In the genomic region with DNA sequence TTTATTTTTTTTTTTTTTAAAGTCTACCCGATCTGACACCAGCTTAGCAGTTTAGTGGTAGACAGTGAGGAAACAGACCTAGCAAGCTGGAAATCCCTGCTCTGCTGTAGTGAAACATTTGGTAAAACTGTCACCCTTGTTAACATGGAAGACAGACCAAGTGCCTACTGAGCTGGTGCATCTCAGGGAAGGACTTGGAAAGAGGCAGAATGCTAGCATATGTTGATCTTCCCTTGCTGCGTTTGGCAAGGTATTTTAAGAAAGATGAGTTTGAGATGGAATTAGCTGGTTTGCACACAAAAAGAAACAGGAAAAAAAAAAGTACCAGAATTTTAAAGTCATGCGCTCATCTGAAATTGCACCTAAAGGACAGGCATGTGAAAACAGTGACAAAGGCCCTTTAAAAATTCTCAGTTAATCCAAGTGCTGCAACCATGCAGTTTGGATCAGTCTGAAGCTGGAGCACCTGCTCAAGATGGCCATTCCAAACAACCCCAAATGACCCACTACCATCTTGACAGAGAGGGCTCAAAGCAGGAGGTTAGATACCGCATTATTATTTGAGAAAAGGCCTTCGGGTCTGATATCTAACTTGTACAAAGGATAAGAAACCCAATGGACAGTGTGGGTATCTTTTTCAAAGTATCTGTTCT, we compare ENCODE assay signal across 22 mouse cellular contexts.
DNase-seq lines count a peak whose midpoint lies in the region; ATAC-seq lines count a peak whose summit lies in the region.
"Had no signal": no experiment of that assay in that cellular context is flagged by ENCODE, and none has a peak within 500 bp of the region (broad histone marks: within the 10 kb centered on the region; RNA-seq: fewer than 3 reads in every experiment).

No protein-coding gene starts in this region.

- H3K27ac ChIP-seq in forebrain, embryonic 16.5 days (ENCODE audit: low read length), result no peak overlapping the region
- H3K27ac ChIP-seq in forebrain, embryonic 12.5 days, result no peak overlapping the region
- no peak overlapping the region for H3K27ac ChIP-seq in liver, embryonic 11.5 days (ENCODE audit: low read depth, low read length)
- H3K27ac ChIP-seq: embryonic facial prominence, embryonic 10.5 days; forebrain, embryonic 13.5 days; hindbrain, embryonic 14.5 days; stomach, embryonic 15.5 days had no signal

- peak; percentile 33 for DNase-seq in left cerebral cortex, adult 11 months (ENCODE audit: low spot score)
- no peak for DNase-seq in left cerebral cortex, postnatal 4 days
- DNase-seq in cerebellum, adult 11 months, result peak; percentile 48
- DNase-seq in cerebellum, postnatal 10 days, result peak; percentile 50 to 52
- DNase-seq in liver, embryonic 11.5 days (ENCODE audit: low spot score), result no peak
- no peak for DNase-seq in thymus, postnatal 4 days
- DNase-seq: adrenal gland, postnatal 10 days; gastrocnemius, postnatal 14 days; heart, adult 18-20 months; heart, postnatal 36 days; kidney, postnatal 36 days; thymus, adult 2 months had no signal

- H3K9ac ChIP-seq in forebrain, embryonic 16.5 days (replicated peaks; ENCODE audit: low read depth, low read length), result no peak overlapping the region
- no peak overlapping the region for H3K9ac ChIP-seq in forebrain, embryonic 12.5 days
- no peak overlapping the region for H3K9ac ChIP-seq in liver, embryonic 11.5 days (ENCODE audit: low read depth, low read length)
- H3K9ac ChIP-seq: forebrain, embryonic 13.5 days; hindbrain, embryonic 14.5 days; stomach, embryonic 15.5 days had no signal

- 84% methylated on average over 5 of the region's 5 CpGs for WGBS in forebrain, embryonic 16.5 days
- 89% methylated on average over 5 of the region's 5 CpGs for WGBS in forebrain, embryonic 12.5 days
- WGBS in liver, embryonic 11.5 days, result 82% methylated on average over 5 of the region's 5 CpGs

- H3K27me3 ChIP-seq in forebrain, embryonic 16.5 days (replicated peaks; ENCODE audit: control insufficient read depth, insufficient read depth, low read length), result no peaks in the 10 kb centered on the region
- no peaks in the 10 kb centered on the region for H3K27me3 ChIP-seq in forebrain, embryonic 12.5 days
- no peaks in the 10 kb centered on the region for H3K27me3 ChIP-seq in liver, embryonic 11.5 days (replicated peaks; ENCODE audit: control insufficient read depth, insufficient read depth, low read length)
- H3K27me3 ChIP-seq: forebrain, embryonic 13.5 days; stomach, embryonic 15.5 days had no signal

- peak; percentile 40; the same call in 1 of the 2 replicates for ATAC-seq in forebrain, embryonic 16.5 days
- no peak for ATAC-seq in forebrain, embryonic 12.5 days (ENCODE audit: low FRiP score)
- ATAC-seq in liver, embryonic 11.5 days (replicated peaks; ENCODE audit: low FRiP score), result no peak
- ATAC-seq: activated CD4-positive, CD25-positive, alpha-beta regulatory T cell, adult 4 months; forebrain, embryonic 13.5 days; lung, postnatal 0 days had no signal

- intact Hi-C loops in left cerebral cortex, postnatal 4 days (cut with DNase I), result no loop called here

- H3K4me3 ChIP-seq in forebrain, embryonic 16.5 days (replicated peaks; ENCODE audit: low read length), result no peak overlapping the region
- no peak overlapping the region for H3K4me3 ChIP-seq in forebrain, embryonic 12.5 days (replicated peaks)
- no peak overlapping the region for H3K4me3 ChIP-seq in liver, embryonic 11.5 days (ENCODE audit: low read depth, low read length)
- H3K4me3 ChIP-seq: embryonic facial prominence, embryonic 10.5 days; forebrain, embryonic 13.5 days; stomach, embryonic 15.5 days had no signal

- H3K4me1 ChIP-seq in forebrain, embryonic 16.5 days (replicated peaks; ENCODE audit: control insufficient read depth, insufficient read depth, low read length), result no peaks in the 10 kb centered on the region
- H3K4me1 ChIP-seq in forebrain, embryonic 12.5 days, result no peaks in the 10 kb centered on the region
- no peaks in the 10 kb centered on the region for H3K4me1 ChIP-seq in liver, embryonic 11.5 days (replicated peaks; ENCODE audit: control insufficient read depth, insufficient read depth, low read length)
- H3K4me1 ChIP-seq: forebrain, embryonic 13.5 days; stomach, embryonic 15.5 days had no signal

- no peak overlapping the region for H3K4me2 ChIP-seq in forebrain, embryonic 16.5 days (ENCODE audit: low read length)
- H3K4me2 ChIP-seq in forebrain, embryonic 12.5 days, result no peak overlapping the region
- no peak overlapping the region for H3K4me2 ChIP-seq in liver, embryonic 11.5 days
- H3K4me2 ChIP-seq: forebrain, embryonic 13.5 days; hindbrain, embryonic 14.5 days; midbrain, embryonic 11.5 days; stomach, embryonic 15.5 days had no signal

- H3K36me3 ChIP-seq in forebrain, embryonic 16.5 days (ENCODE audit: control insufficient read depth, insufficient read depth), result no peaks in the 10 kb centered on the region
- H3K36me3 ChIP-seq in forebrain, embryonic 12.5 days (replicated peaks), result no peaks in the 10 kb centered on the region
- no peaks in the 10 kb centered on the region for H3K36me3 ChIP-seq in liver, embryonic 11.5 days (ENCODE audit: control insufficient read depth, insufficient read depth, low read length)
- H3K36me3 ChIP-seq: embryonic facial prominence, embryonic 10.5 days; G1E; stomach, embryonic 15.5 days had no signal

- no peaks in the 10 kb centered on the region for H3K9me3 ChIP-seq in forebrain, embryonic 16.5 days (ENCODE audit: control insufficient read depth, low read length)
- no peaks in the 10 kb centered on the region for H3K9me3 ChIP-seq in forebrain, embryonic 12.5 days
- H3K9me3 ChIP-seq in liver, embryonic 11.5 days (ENCODE audit: control insufficient read depth, low read length), result no peaks in the 10 kb centered on the region
- H3K9me3 ChIP-seq: embryonic facial prominence, embryonic 10.5 days; forebrain, embryonic 13.5 days; stomach, embryonic 15.5 days had no signal

Comparison
In these comparisons a context has a peak if more than half of its experiments do, and no peak if none do; other contexts are left out.
1. DNase-seq: peak in left cerebral cortex, adult 11 months (single experiment), cerebellum, adult 11 months (single experiment) and cerebellum, postnatal 10 days (2 of 2); none in left cerebral cortex, postnatal 4 days (single experiment), liver, embryonic 11.5 days (single experiment) and thymus, postnatal 4 days (single experiment).